Mouse (Mus musculus): ENCODE measurements around the gene Limch1. TPM values are rescaled to one million over a fixed set of nuclear protein-coding genes. Genes with fewer than 3 reads are reported as not detected.

The Limch1 gene
- polyA plus RNA-seq, 1 experiment from 2014 or later: 38.2 TPM

- WGBS: 79% methylated on average over 6 of the region's 6 CpGs
- Histone ChIP-seq H3K4me2 (no peak overlapping the region), H3K4me3 (replicated peaks) (no peak overlapping the region), H3K27ac (no peak overlapping the region), H3K36me3 (replicated peaks) (no peaks in the 10 kb centered on the region), H3K4me1 (peaks cover 4% of the 10 kb centered on the region; the same call in 1 of the 2 replicates), H3K9me3 (no peaks in the 10 kb centered on the region), H3K27me3 (no peaks in the 10 kb centered on the region), H3K9ac (no peak overlapping the region)
- ATAC-seq (ENCODE audit: low FRiP score): no peak
Observed at GRCm38 (mm10) chr5:66872681-66873080, 127.1 kb downstream of the Limch1 start.

- Histone ChIP-seq H3K4me3 (replicated peaks) (no peak overlapping the region), H3K4me2 (no peak overlapping the region), H3K27ac (no peak overlapping the region), H3K9ac (no peak overlapping the region), H3K4me1 (peaks cover 4% of the 10 kb centered on the region; the same call in 1 of the 2 replicates), H3K36me3 (replicated peaks) (no peaks in the 10 kb centered on the region), H3K27me3 (no peaks in the 10 kb centered on the region), H3K9me3 (no peaks in the 10 kb centered on the region)
- WGBS: 54% methylated on average over 10 of the region's 10 CpGs
- 0 out of 2 replicates have a peak, but pooled peaks have one; percentile 41 for ATAC-seq (ENCODE audit: low FRiP score)
Observed at GRCm38 (mm10) chr5:66876018-66876805, 130.6 kb downstream of the Limch1 start.

- 78% methylated on average over 5 of the region's 5 CpGs for WGBS
- no peaks in the 10 kb centered on the region for H3K36me3 ChIP-seq (replicated peaks)
- no peak for ATAC-seq (ENCODE audit: low FRiP score)
- no peaks in the 10 kb centered on the region for H3K27me3 ChIP-seq
- peaks cover 4% of the 10 kb centered on the region; the same call in 1 of the 2 replicates for H3K4me1 ChIP-seq
- no peak overlapping the region for H3K9ac ChIP-seq
- H3K9me3 ChIP-seq: no peaks in the 10 kb centered on the region
- no peak overlapping the region for H3K4me3 ChIP-seq (replicated peaks)
- no peak overlapping the region for H3K27ac ChIP-seq
- no peak overlapping the region for H3K4me2 ChIP-seq
Observed at GRCm38 (mm10) chr5:66877066-66877465, 131.4 kb downstream of the Limch1 start.

GRCm38 (mm10) chr5:66881901-66882341 is 136.3 kb downstream of the Limch1 start:
- Histone ChIP-seq H3K36me3 (replicated peaks) (no peaks in the 10 kb centered on the region), H3K27me3 (no peaks in the 10 kb centered on the region), H3K4me3 (replicated peaks) (no peak overlapping the region), H3K9ac (no peak overlapping the region), H3K27ac (no peak overlapping the region), H3K4me1 (no peaks in the 10 kb centered on the region), H3K9me3 (peaks cover 6% of the 10 kb centered on the region; the same call in 1 of the 2 replicates), H3K4me2 (no peak overlapping the region)
- no peak for ATAC-seq (ENCODE audit: low FRiP score)
- 53% methylated on average over 3 of the region's 3 CpGs for WGBS

- H3K4me3 ChIP-seq (replicated peaks): no peak overlapping the region
- H3K36me3 ChIP-seq (replicated peaks): no peaks in the 10 kb centered on the region
- WGBS: 84% methylated on average over 13 of the region's 13 CpGs
- H3K27ac ChIP-seq: no peak overlapping the region
- no peaks in the 10 kb centered on the region for H3K4me1 ChIP-seq
- H3K9me3 ChIP-seq: peaks cover 6% of the 10 kb centered on the region; the same call in 1 of the 2 replicates
- no peak overlapping the region for H3K9ac ChIP-seq
- ATAC-seq (ENCODE audit: low FRiP score): no peak
- H3K4me2 ChIP-seq: no peak overlapping the region
- H3K27me3 ChIP-seq: no peaks in the 10 kb centered on the region
Observed at GRCm38 (mm10) chr5:66882718-66883117, 137.1 kb downstream of the Limch1 start.

- H3K4me2 ChIP-seq: no peak overlapping the region
- H3K27me3 ChIP-seq: no peaks in the 10 kb centered on the region
- no peaks in the 10 kb centered on the region for H3K4me1 ChIP-seq
- H3K4me3 ChIP-seq (replicated peaks): no peak overlapping the region
- ATAC-seq (ENCODE audit: low FRiP score): no peak
- H3K9me3 ChIP-seq: peaks cover 6% of the 10 kb centered on the region; the same call in 1 of the 2 replicates
- 91% methylated on average over 4 of the region's 4 CpGs for WGBS
- no peak overlapping the region for H3K9ac ChIP-seq
- H3K36me3 ChIP-seq (replicated peaks): no peaks in the 10 kb centered on the region
- no peak overlapping the region for H3K27ac ChIP-seq
Observed at GRCm38 (mm10) chr5:66884505-66884904, 138.9 kb downstream of the Limch1 start.

- no peaks in the 10 kb centered on the region for H3K4me1 ChIP-seq
- 90% methylated on average over 5 of the region's 5 CpGs for WGBS
- no peaks in the 10 kb centered on the region for H3K27me3 ChIP-seq
- ATAC-seq (ENCODE audit: low FRiP score): no peak
- H3K27ac ChIP-seq: no peak overlapping the region
- no peak overlapping the region for H3K4me2 ChIP-seq
- no peak overlapping the region for H3K9ac ChIP-seq
- peaks cover 6% of the 10 kb centered on the region; the same call in 1 of the 2 replicates for H3K9me3 ChIP-seq
- H3K36me3 ChIP-seq (replicated peaks): no peaks in the 10 kb centered on the region
- no peak overlapping the region for H3K4me3 ChIP-seq (replicated peaks)
Observed at GRCm38 (mm10) chr5:66886410-66887120, 140.9 kb downstream of the Limch1 start.

- Histone ChIP-seq H3K9ac (no peak overlapping the region), H3K27ac (no peak overlapping the region), H3K9me3 (peaks cover 6% of the 10 kb centered on the region; the same call in 1 of the 2 replicates), H3K4me1 (no peaks in the 10 kb centered on the region), H3K36me3 (replicated peaks) (no peaks in the 10 kb centered on the region), H3K4me2 (no peak overlapping the region), H3K27me3 (no peaks in the 10 kb centered on the region), H3K4me3 (replicated peaks) (no peak overlapping the region)
- 95% methylated on average over 5 of the region's 5 CpGs for WGBS
- no peak for ATAC-seq (ENCODE audit: low FRiP score)
Observed at GRCm38 (mm10) chr5:66888061-66888460, 142.4 kb downstream of the Limch1 start.

- peak; percentile 46; the same call in 1 of the 2 replicates for ATAC-seq (ENCODE audit: low FRiP score)
Observed at GRCm38 (mm10) chr5:66889337-66889736, 143.7 kb downstream of the Limch1 start.

GRCm38 (mm10) chr5:66895440-66896120 is 150.0 kb downstream of the Limch1 start:
- Histone ChIP-seq H3K4me2 (no peak overlapping the region), H3K9me3 (no peaks in the 10 kb centered on the region), H3K27ac (no peak overlapping the region), H3K27me3 (no peaks in the 10 kb centered on the region), H3K36me3 (replicated peaks) (no peaks in the 10 kb centered on the region), H3K4me3 (replicated peaks) (no peak overlapping the region), H3K4me1 (no peaks in the 10 kb centered on the region), H3K9ac (no peak overlapping the region)
- no peak for ATAC-seq (ENCODE audit: low FRiP score)
- WGBS: 86% methylated on average over 9 of the region's 9 CpGs

More at GRCm38 (mm10) chr5:66889337-66889736, 143.7 kb downstream of the Limch1 start:
- no peak overlapping the region for H3K27ac ChIP-seq
- no peaks in the 10 kb centered on the region for H3K27me3 ChIP-seq
- peaks cover 6% of the 10 kb centered on the region; the same call in 1 of the 2 replicates for H3K9me3 ChIP-seq
- no peaks in the 10 kb centered on the region for H3K4me1 ChIP-seq
- no peak overlapping the region for H3K9ac ChIP-seq
- 65% methylated on average over 11 of the region's 11 CpGs for WGBS
- H3K4me2 ChIP-seq: no peak overlapping the region
- H3K4me3 ChIP-seq (replicated peaks): no peak overlapping the region
- no peaks in the 10 kb centered on the region for H3K36me3 ChIP-seq (replicated peaks)

GRCm38 (mm10) chr5:66897584-66897983 is 152.0 kb downstream of the Limch1 start:
- no peak for ATAC-seq (ENCODE audit: low FRiP score)
- no peaks in the 10 kb centered on the region for H3K36me3 ChIP-seq (replicated peaks)
- H3K4me1 ChIP-seq: no peaks in the 10 kb centered on the region
- no peaks in the 10 kb centered on the region for H3K27me3 ChIP-seq
- no peak overlapping the region for H3K27ac ChIP-seq
- no peak overlapping the region for H3K4me3 ChIP-seq (replicated peaks)
- H3K9me3 ChIP-seq: no peaks in the 10 kb centered on the region
- 91% methylated on average over 5 of the region's 5 CpGs for WGBS
- no peak overlapping the region for H3K4me2 ChIP-seq
- no peak overlapping the region for H3K9ac ChIP-seq

GRCm38 (mm10) chr5:66898252-66898651 is 152.6 kb downstream of the Limch1 start:
- 84% methylated on average over 1 of the region's 1 CpGs for WGBS
- Histone ChIP-seq H3K4me3 (replicated peaks) (no peak overlapping the region), H3K4me1 (no peaks in the 10 kb centered on the region), H3K27me3 (no peaks in the 10 kb centered on the region), H3K36me3 (replicated peaks) (no peaks in the 10 kb centered on the region), H3K4me2 (no peak overlapping the region), H3K9ac (no peak overlapping the region), H3K27ac (no peak overlapping the region), H3K9me3 (no peaks in the 10 kb centered on the region)
- no peak for ATAC-seq (ENCODE audit: low FRiP score)
